Mouse (Mus musculus) ZHBTc4 (cell line): Measurements from ENCODE around the gene Pip5k1b.

Experiments
- DNase-seq: peaks from one replicate; pipeline ENCODE4 v3.0.0-alpha.2; 2011; ENCODE audit warnings: low read depth, low spot score

The Pip5k1b gene

GRCm38 (mm10) chr19:24518384-24518783 lies 37.3 kb downstream of the Pip5k1b start:
- no peak for DNase-seq

- DNase-seq = no peak
Measured at GRCm38 (mm10) chr19:24517057-24517456, 38.6 kb downstream of the Pip5k1b start.

- DNase-seq = no peak
Measured at GRCm38 (mm10) chr19:24515941-24516340, 39.7 kb downstream of the Pip5k1b start.

GRCm38 (mm10) chr19:24514661-24515642 lies 40.7 kb downstream of the Pip5k1b start:
- no peak for DNase-seq

GRCm38 (mm10) chr19:24513105-24513843 lies 42.4 kb downstream of the Pip5k1b start:
- no peak for DNase-seq

- no peak for DNase-seq
Measured at GRCm38 (mm10) chr19:24511939-24512338, 43.7 kb downstream of the Pip5k1b start.

GRCm38 (mm10) chr19:24509391-24509790 lies 46.3 kb downstream of the Pip5k1b start:
- no peak for DNase-seq

- DNase-seq = no peak
Measured at GRCm38 (mm10) chr19:24508087-24508767, 47.4 kb downstream of the Pip5k1b start.

GRCm38 (mm10) chr19:24502736-24503421 lies 52.8 kb downstream of the Pip5k1b start:
- DNase-seq = no peak

- no peak for DNase-seq
Measured at GRCm38 (mm10) chr19:24501525-24501924, 54.1 kb downstream of the Pip5k1b start.

- no peak for DNase-seq
Measured at GRCm38 (mm10) chr19:24500431-24500830, 55.2 kb downstream of the Pip5k1b start.

- no peak for DNase-seq
Measured at GRCm38 (mm10) chr19:24499291-24499690, 56.4 kb downstream of the Pip5k1b start.

- no peak for DNase-seq
Measured at GRCm38 (mm10) chr19:24493887-24494286, 61.8 kb downstream of the Pip5k1b start.

- peak; percentile 86 for DNase-seq
Measured at GRCm38 (mm10) chr19:24491824-24492223, 63.8 kb downstream of the Pip5k1b start.

GRCm38 (mm10) chr19:24490275-24490674 lies 65.4 kb downstream of the Pip5k1b start:
- DNase-seq = no peak

- peak; percentile 27 for DNase-seq
Measured at GRCm38 (mm10) chr19:24486433-24487296, 69.0 kb downstream of the Pip5k1b start.

- no peak for DNase-seq
Measured at GRCm38 (mm10) chr19:24484612-24485194, 71.0 kb downstream of the Pip5k1b start.

- DNase-seq = no peak
Measured at GRCm38 (mm10) chr19:24480916-24481315, 74.8 kb downstream of the Pip5k1b start.

- DNase-seq = peak; percentile 98
Measured at GRCm38 (mm10) chr19:24476929-24477882, 78.5 kb downstream of the Pip5k1b start, which contains the start of gene Fam122a. Gene Fam122a, minus strand, starts transcription at chr19:24477356.
